Mouse (Mus musculus): ENCODE results near the gene Pard6b. TPM values are rescaled to one million over a fixed set of nuclear protein-coding genes. Genes with fewer than 3 reads are reported as not detected.

Pard6b gene
- total RNA-seq, 1 experiment from 2014 or later: 1.3 TPM

GRCm38 (mm10) chr2:168117967-168118366, 37.2 kb downstream of the Pard6b start:
- no peak for ATAC-seq (ENCODE audit: extremely low read depth, insufficient number of reproducible peaks, low FRiP score, poor library complexity, severe bottlenecking)

DNA sequence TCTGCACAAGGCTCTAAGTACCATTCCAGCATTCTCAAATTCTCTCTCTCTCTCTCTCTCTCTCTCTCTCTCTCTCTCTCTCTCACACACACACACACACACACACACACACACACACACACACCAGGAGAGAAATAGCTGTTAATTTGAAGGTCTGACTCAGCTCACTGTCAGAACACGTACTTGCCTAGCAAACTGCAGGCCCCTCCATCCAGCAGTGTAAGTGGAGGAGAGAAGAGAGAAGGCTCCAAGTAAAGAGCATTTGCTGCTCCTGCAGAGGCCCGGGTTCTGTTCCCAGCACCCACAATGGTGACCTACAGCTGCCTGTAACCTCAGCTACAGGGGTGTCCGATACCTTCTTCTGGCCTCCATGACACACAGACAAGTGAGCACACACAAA, 37.7 kb downstream of the Pard6b start:
- no peak for ATAC-seq (ENCODE audit: extremely low read depth, insufficient number of reproducible peaks, low FRiP score, poor library complexity, severe bottlenecking)

DNA sequence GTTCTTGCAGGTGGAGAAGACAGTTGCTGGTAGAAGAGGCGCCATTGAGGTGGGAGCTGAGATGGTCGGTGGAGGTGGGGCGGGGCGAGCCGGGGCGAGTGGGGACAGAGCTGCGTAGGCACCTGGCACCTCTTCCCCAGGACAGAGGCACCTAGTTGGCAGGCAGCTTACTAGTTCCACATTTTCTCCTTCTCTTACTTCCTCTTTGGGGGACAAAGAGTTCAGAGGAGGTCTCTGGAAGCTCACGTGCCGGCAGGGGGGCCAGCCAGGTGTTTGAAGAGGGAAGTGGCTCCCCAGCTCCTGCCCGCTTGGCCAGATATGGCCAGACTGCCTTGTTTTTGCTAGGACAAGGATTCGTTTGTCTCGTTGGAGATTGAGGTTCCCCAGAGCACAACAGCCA, 38.3 kb downstream of the Pard6b start:
- peak; percentile 58; the same call in 1 of the 2 replicates for ATAC-seq (ENCODE audit: extremely low read depth, insufficient number of reproducible peaks, low FRiP score, poor library complexity, severe bottlenecking)

- no peak for ATAC-seq (ENCODE audit: extremely low read depth, insufficient number of reproducible peaks, low FRiP score, poor library complexity, severe bottlenecking)
Observed at GRCm38 (mm10) chr2:168120906-168121305, 40.1 kb downstream of the Pard6b start.

- no peak for ATAC-seq (ENCODE audit: extremely low read depth, insufficient number of reproducible peaks, low FRiP score, poor library complexity, severe bottlenecking)
Observed at GRCm38 (mm10) chr2:168123652-168124051, 42.8 kb downstream of the Pard6b start.

DNA sequence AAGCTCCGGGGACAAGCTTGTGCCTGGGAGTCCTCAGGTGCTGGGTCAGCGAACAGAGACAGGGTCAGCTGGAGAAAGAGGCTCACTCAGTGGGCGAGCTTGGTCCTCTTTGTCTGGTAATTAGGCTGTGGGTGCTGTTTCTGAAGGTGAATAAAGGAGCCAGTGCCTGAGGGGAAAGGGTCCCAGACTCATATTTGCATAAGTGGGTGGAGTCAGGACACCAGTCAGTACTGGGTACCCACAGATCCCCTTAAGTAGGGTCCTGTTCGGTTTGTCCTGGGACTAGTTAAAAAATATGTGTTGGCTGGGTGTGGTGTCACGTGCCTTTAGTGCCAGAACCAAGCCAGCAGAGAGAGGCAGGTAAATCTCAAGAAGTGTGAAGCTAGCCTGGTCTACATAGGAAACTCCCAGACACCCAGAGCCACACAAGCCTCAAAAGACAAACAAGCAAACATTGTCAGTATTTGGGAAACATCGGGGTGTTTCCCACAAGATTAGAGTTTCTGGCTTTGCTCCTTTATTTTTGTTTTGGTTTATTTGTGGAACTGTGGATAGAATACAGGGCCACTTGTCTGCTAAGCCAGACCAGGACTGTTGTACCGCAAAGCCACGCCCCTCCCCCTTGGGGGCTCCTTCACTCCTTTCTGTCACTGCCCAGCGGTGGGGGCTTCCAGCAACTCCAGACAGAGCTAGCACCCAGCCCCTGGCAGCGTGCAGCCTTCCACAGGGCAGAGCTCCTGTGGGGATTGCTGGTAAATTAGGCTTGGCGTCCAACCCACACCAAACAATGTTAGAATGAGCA, 44.7 kb downstream of the Pard6b start:
- ATAC-seq (ENCODE audit: extremely low read depth, insufficient number of reproducible peaks, low FRiP score, poor library complexity, severe bottlenecking): no peak

DNA sequence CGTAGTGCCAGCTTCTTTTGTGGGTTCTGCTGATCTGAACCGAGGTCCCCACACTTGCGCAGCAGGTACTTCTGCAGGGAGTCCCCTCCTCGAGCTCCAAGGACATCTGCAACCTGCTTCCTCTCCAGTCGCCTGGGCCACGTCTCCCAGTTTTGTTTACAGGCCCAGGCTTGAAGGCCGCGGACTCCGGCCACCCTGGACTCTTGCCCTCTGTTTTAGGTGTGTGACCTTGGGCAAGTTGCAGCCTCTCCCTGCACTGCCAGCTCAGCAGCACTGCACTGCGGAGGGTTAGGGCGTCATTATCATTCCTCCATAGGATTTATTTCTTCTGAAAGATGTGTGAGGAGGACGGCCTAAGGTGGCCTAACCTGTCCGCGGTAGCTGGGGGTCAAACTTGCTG, 47.0 kb downstream of the Pard6b start:
- no peak for ATAC-seq (ENCODE audit: extremely low read depth, insufficient number of reproducible peaks, low FRiP score, poor library complexity, severe bottlenecking)

- ATAC-seq (ENCODE audit: extremely low read depth, insufficient number of reproducible peaks, low FRiP score, poor library complexity, severe bottlenecking): peak; percentile 29; the same call in 1 of the 2 replicates
Observed at GRCm38 (mm10) chr2:168128211-168128859, 47.5 kb downstream of the Pard6b start.

GRCm38 (mm10) chr2:168130046-168130445, 49.2 kb downstream of the Pard6b start:
- ATAC-seq (ENCODE audit: extremely low read depth, insufficient number of reproducible peaks, low FRiP score, poor library complexity, severe bottlenecking): no peak

- no peak for ATAC-seq (ENCODE audit: extremely low read depth, insufficient number of reproducible peaks, low FRiP score, poor library complexity, severe bottlenecking)
Observed at GRCm38 (mm10) chr2:168137161-168137560, 56.4 kb downstream of the Pard6b start.

DNA sequence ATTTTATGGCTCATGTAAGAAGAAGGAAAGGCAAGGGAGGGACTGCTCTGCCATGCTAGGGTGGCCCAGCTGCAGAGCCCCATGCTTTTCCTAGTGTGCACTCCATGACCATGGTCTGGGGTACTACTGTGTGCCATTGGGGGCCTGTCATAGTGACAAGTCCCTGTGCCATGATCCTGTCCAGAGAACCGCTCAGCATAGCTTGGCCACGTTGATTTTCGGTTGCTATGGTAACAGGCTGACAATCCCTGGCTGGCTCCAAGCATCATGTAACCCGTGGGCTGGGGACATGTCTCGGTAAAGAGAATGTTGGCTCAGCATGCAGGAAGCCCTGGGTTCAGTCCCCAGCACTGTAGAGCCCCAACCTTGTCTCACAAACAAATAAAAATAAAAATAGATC, 63.0 kb downstream of the Pard6b start:
- no peak for ATAC-seq (ENCODE audit: extremely low read depth, insufficient number of reproducible peaks, low FRiP score, poor library complexity, severe bottlenecking)

DNA sequence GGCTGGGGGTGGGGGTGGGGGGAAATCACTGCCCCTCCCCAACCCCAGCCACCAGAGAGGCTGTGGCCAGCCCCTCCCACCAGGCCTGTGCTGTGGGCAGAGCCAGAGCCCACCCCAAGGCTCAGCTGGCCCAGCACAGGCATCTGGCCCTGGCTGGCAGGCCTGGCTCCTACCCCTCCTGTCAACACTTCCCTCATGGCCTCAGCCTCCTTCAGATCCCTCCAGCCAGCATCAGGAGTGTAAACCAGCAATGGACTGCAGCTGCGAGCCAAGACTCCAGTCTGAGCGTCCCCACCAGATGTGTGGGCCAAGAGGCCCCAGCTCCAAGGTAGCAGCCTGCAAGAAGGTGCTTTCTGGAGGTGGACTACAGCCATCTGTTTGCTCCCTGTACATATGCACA, 64.6 kb downstream of the Pard6b start:
- no peak for ATAC-seq (ENCODE audit: extremely low read depth, insufficient number of reproducible peaks, low FRiP score, poor library complexity, severe bottlenecking)

GRCm38 (mm10) chr2:168147722-168148432, 67.1 kb downstream of the Pard6b start:
- ATAC-seq (ENCODE audit: extremely low read depth, insufficient number of reproducible peaks, low FRiP score, poor library complexity, severe bottlenecking): no peak

- ATAC-seq (ENCODE audit: extremely low read depth, insufficient number of reproducible peaks, low FRiP score, poor library complexity, severe bottlenecking): no peak
Observed at GRCm38 (mm10) chr2:168149241-168149640, 68.4 kb downstream of the Pard6b start.

Other genes starting within 250 kb of the Pard6b start
- gene Ptpn1, start 148.9 kb upstream of the Pard6b start, total RNA-seq (2017): 159 and 218 TPM in 2 replicates
- gene Ripor3, start 70.4 kb upstream of the Pard6b start, total RNA-seq (2017): 0.25 and 0.58 TPM in 2 replicates
- gene Adnp, start 126.1 kb downstream of the Pard6b start, total RNA-seq (2017): 8.1 and 13.3 TPM in 2 replicates
- gene Gm20716, start 149.4 kb downstream of the Pard6b start, total RNA-seq (2017): 42.1 and 44.1 TPM in 2 replicates
- 27.6 and 36.0 TPM in 2 replicates for gene Dpm1, start 149.6 kb downstream of the Pard6b start, total RNA-seq (2017)
- gene Mocs3, start 149.6 kb downstream of the Pard6b start, total RNA-seq (2017): 4.7 and 6.1 TPM in 2 replicates
- not detected in 2 replicates for gene Kcng1, start 200.7 kb downstream of the Pard6b start, total RNA-seq (2017)

Data from neutrophil, adult 5-6 weeks (primary cell).